Mouse (Mus musculus) forebrain, embryonic 13.5 days (tissue): ENCODE results near the gene Was. TPM values are rescaled to one million over a fixed set of nuclear protein-coding genes. Genes with fewer than 3 reads are reported as not detected.

Experiments used
- ATAC-seq: fragments of 200-750 bp; cut with Nextera tagmentation; 2 replicates; pipeline ENCODE4 v1.8.0; 2017
- H3K27ac ChIP-seq: fragments of 300-500 bp; sonication (generic); 2 replicates; pipeline ENCODE4 v1.5.1; 2015; ENCODE audit warnings: inconsistent platforms, mild to moderate bottlenecking, moderate library complexity
- H3K27me3 ChIP-seq: fragments of 300-500 bp; sonication (generic); 2 replicates; pipeline ENCODE4 v1.6.1; 2015; ENCODE audit warnings: mild to moderate bottlenecking, inconsistent platforms
- H3K36me3 ChIP-seq: fragments of 300-500 bp; sonication (generic); 2 replicates; pipeline ENCODE4 v1.6.1; 2015; ENCODE audit warnings: mild to moderate bottlenecking, inconsistent platforms; ENCODE audit not compliant: poor library complexity, severe bottlenecking
- H3K4me1 ChIP-seq: fragments of 300-500 bp; sonication (generic); 2 replicates; pipeline ENCODE4 v1.6.1; 2015; ENCODE audit warnings: inconsistent platforms
- H3K4me2 ChIP-seq: fragments of 300-500 bp; sonication (generic); 2 replicates; pipeline ENCODE4 v1.6.1; 2015; ENCODE audit warnings: inconsistent platforms, mild to moderate bottlenecking, moderate library complexity
- H3K4me3 ChIP-seq: fragments of 300-500 bp; sonication (generic); 2 replicates; pipeline ENCODE4 v1.5.1; 2015; ENCODE audit warnings: mild to moderate bottlenecking, inconsistent platforms
- H3K9ac ChIP-seq: fragments of 300-500 bp; sonication (generic); 2 replicates; pipeline ENCODE4 v1.6.1; 2015; ENCODE audit warnings: mild to moderate bottlenecking, inconsistent platforms
- H3K9me3 ChIP-seq: fragments of 300-500 bp; sonication (generic); replicated peaks from 2 replicates; pipeline ENCODE4 v1.6.1; 2016; ENCODE audit warnings: inconsistent platforms
- WGBS: fragments of 180-500 bp; shearing (Covaris S2); methylation state at CpG from one replicate; pipeline ENCODE4 v1.1.7; 2015; 5-methylcytosine and 5-hydroxymethylcytosine counted together
- polyA plus RNA-seq: library from polyadenylated mRNA; unstranded; fragments of >200 nt; fragmentation: Nextera tagmentation; extraction: Ambion mirVana; gene quantifications from 2 replicates; pipeline ENCODE4 v1.2.1, GENCODE M21; 2015

Gene Was
- 0.10 TPM in 1 of 2 replicates, not detected in the other for polyA plus RNA-seq

- Histone ChIP-seq H3K4me2 (no peak within 1 kb of the TSS), H3K9me3 (no peaks in the 10 kb centered on the region), H3K27ac (no peak within 1 kb of the TSS), H3K27me3 (no peaks in the 10 kb centered on the region), H3K4me3 (no peak within 1 kb of the TSS), H3K36me3 (no peaks in the 10 kb centered on the region), H3K4me1 (no peaks in the 10 kb centered on the region), H3K9ac (no peak within 1 kb of the TSS)
- ATAC-seq = no peak
- 87% methylated on average over 14 of the region's 14 CpGs for WGBS
Observed at GRCm38 (mm10) chrX:8090346-8090953, at the start of gene Was. Gene Was, minus strand, starts transcription at chrX:8090498.

GRCm38 (mm10) chrX:8139480-8139879, 49.2 kb upstream of the Was start:
- 48% methylated on average over 1 of the region's 1 CpGs for WGBS
- Histone ChIP-seq H3K4me3 (no peak overlapping the region), H3K27ac (no peak overlapping the region), H3K4me1 (peaks cover 16% of the 10 kb centered on the region), H3K9me3 (no peaks in the 10 kb centered on the region), H3K9ac (no peak overlapping the region), H3K4me2 (no peak overlapping the region), H3K36me3 (peaks cover 37% of the 10 kb centered on the region), H3K27me3 (no peaks in the 10 kb centered on the region)
- no peak for ATAC-seq

- Histone ChIP-seq H3K4me3 (no peak overlapping the region), H3K9me3 (no peaks in the 10 kb centered on the region), H3K4me2 (no peak overlapping the region), H3K27ac (no peak overlapping the region), H3K9ac (no peak overlapping the region), H3K4me1 (peaks cover 3% of the 10 kb centered on the region; the same call in 1 of the 2 replicates), H3K27me3 (no peaks in the 10 kb centered on the region), H3K36me3 (peaks cover 12% of the 10 kb centered on the region; the same call in 1 of the 2 replicates)
- 33% methylated on average over 2 of the region's 2 CpGs for WGBS
- no peak for ATAC-seq
Observed at GRCm38 (mm10) chrX:8135886-8136285, 45.6 kb upstream of the Was start.

- H3K9ac ChIP-seq = peak within 1 kb of the TSS; percentile 58
- peak within 1 kb of the TSS; percentile 91 for H3K27ac ChIP-seq
- H3K9me3 ChIP-seq = no peaks in the 10 kb centered on the region
- no peaks in the 10 kb centered on the region for H3K27me3 ChIP-seq
- peak; percentile 85 for ATAC-seq
- peak within 1 kb of the TSS; percentile 53 for H3K4me3 ChIP-seq
- 15% methylated on average over 39 of the region's 40 CpGs for WGBS
- 0 out of 2 replicates have a peak, but pooled peaks cover 3% of the 10 kb centered on the region for H3K4me1 ChIP-seq
- H3K4me2 ChIP-seq = peak within 1 kb of the TSS; percentile 61
- H3K36me3 ChIP-seq = peaks cover 26% of the 10 kb centered on the region
Observed at GRCm38 (mm10) chrX:8132017-8132976, 42.0 kb upstream of the Was start, which contains the start of gene Wdr13. Gene Wdr13, minus strand, starts transcription at chrX:8132892.

GRCm38 (mm10) chrX:8131393-8131792, 41.1 kb upstream of the Was start:
- Histone ChIP-seq H3K4me2 (peak overlapping the region; percentile 61), H3K27me3 (no peaks in the 10 kb centered on the region), H3K4me1 (0 out of 2 replicates have a peak, but pooled peaks cover 3% of the 10 kb centered on the region), H3K36me3 (peaks cover 30% of the 10 kb centered on the region), H3K27ac (no peak overlapping the region), H3K9ac (no peak overlapping the region), H3K9me3 (no peaks in the 10 kb centered on the region), H3K4me3 (peak overlapping the region; percentile 53)
- 0 out of 2 replicates have a peak, but pooled peaks have one; percentile 3 for ATAC-seq
- WGBS = 93% methylated on average over 17 of the region's 17 CpGs

- Histone ChIP-seq H3K27me3 (no peaks in the 10 kb centered on the region), H3K27ac (no peak overlapping the region), H3K4me2 (no peak overlapping the region), H3K36me3 (peaks cover 44% of the 10 kb centered on the region), H3K4me1 (no peaks in the 10 kb centered on the region), H3K9ac (no peak overlapping the region), H3K9me3 (no peaks in the 10 kb centered on the region), H3K4me3 (no peak overlapping the region)
- 75% methylated on average over 7 of the region's 7 CpGs for WGBS
- no peak for ATAC-seq
Observed at GRCm38 (mm10) chrX:8125235-8125634, 34.9 kb upstream of the Was start.

GRCm38 (mm10) chrX:8123821-8124470, 33.6 kb upstream of the Was start:
- ATAC-seq = no peak
- no peaks in the 10 kb centered on the region for H3K27me3 ChIP-seq

GRCm38 (mm10) chrX:8117264-8117663, 27.0 kb upstream of the Was start:
- no peak for ATAC-seq
- H3K36me3 ChIP-seq = no peaks in the 10 kb centered on the region
- H3K9me3 ChIP-seq = 0 out of 2 replicates have a peak, but pooled peaks cover 5% of the 10 kb centered on the region
- no peaks in the 10 kb centered on the region for H3K4me1 ChIP-seq
- H3K27me3 ChIP-seq = no peaks in the 10 kb centered on the region
- H3K27ac ChIP-seq = no peak overlapping the region
- H3K4me3 ChIP-seq = no peak overlapping the region
- no peak overlapping the region for H3K9ac ChIP-seq
- H3K4me2 ChIP-seq = no peak overlapping the region

More at GRCm38 (mm10) chrX:8123821-8124470, 33.6 kb upstream of the Was start:
- WGBS = 89% methylated on average over 6 of the region's 6 CpGs
- Histone ChIP-seq H3K4me2 (no peak overlapping the region), H3K36me3 (peaks cover 33% of the 10 kb centered on the region), H3K27ac (no peak overlapping the region), H3K9me3 (no peaks in the 10 kb centered on the region), H3K4me3 (no peak overlapping the region), H3K4me1 (no peaks in the 10 kb centered on the region), H3K9ac (no peak overlapping the region)

- no peak overlapping the region for H3K9ac ChIP-seq
- no peak overlapping the region for H3K4me2 ChIP-seq
- no peaks in the 10 kb centered on the region for H3K4me1 ChIP-seq
- 0 out of 2 replicates have a peak, but pooled peaks cover 5% of the 10 kb centered on the region for H3K9me3 ChIP-seq
- 76% methylated on average over 4 of the region's 4 CpGs for WGBS
- no peak for ATAC-seq
- no peaks in the 10 kb centered on the region for H3K36me3 ChIP-seq
- no peak overlapping the region for H3K27ac ChIP-seq
- H3K4me3 ChIP-seq = no peak overlapping the region
- no peaks in the 10 kb centered on the region for H3K27me3 ChIP-seq
Observed at GRCm38 (mm10) chrX:8115275-8115674, 25.0 kb upstream of the Was start.

- no peaks in the 10 kb centered on the region for H3K27me3 ChIP-seq
- 92% methylated on average over 3 of the region's 3 CpGs for WGBS
- H3K9me3 ChIP-seq = no peaks in the 10 kb centered on the region
- no peak overlapping the region for H3K9ac ChIP-seq
- no peaks in the 10 kb centered on the region for H3K36me3 ChIP-seq
- no peak for ATAC-seq
- H3K4me2 ChIP-seq = no peak overlapping the region
- peaks cover 7% of the 10 kb centered on the region; the same call in 1 of the 2 replicates for H3K4me1 ChIP-seq
- no peak overlapping the region for H3K4me3 ChIP-seq
- H3K27ac ChIP-seq = no peak overlapping the region
Observed at GRCm38 (mm10) chrX:8105019-8105418, 14.7 kb upstream of the Was start.

- no peak overlapping the region for H3K9ac ChIP-seq
- no peak overlapping the region for H3K27ac ChIP-seq
- H3K4me3 ChIP-seq = no peak overlapping the region
- H3K4me2 ChIP-seq = no peak overlapping the region
- H3K27me3 ChIP-seq = no peaks in the 10 kb centered on the region
- no peak for ATAC-seq
- WGBS = 68% methylated on average over 7 of the region's 7 CpGs
- H3K9me3 ChIP-seq = no peaks in the 10 kb centered on the region
- H3K36me3 ChIP-seq = no peaks in the 10 kb centered on the region
- peaks cover 7% of the 10 kb centered on the region; the same call in 1 of the 2 replicates for H3K4me1 ChIP-seq
Observed at GRCm38 (mm10) chrX:8102213-8102668, 11.9 kb upstream of the Was start.
